7 mouse cellular contexts compared by ENCODE assay signal in the genomic region with DNA sequence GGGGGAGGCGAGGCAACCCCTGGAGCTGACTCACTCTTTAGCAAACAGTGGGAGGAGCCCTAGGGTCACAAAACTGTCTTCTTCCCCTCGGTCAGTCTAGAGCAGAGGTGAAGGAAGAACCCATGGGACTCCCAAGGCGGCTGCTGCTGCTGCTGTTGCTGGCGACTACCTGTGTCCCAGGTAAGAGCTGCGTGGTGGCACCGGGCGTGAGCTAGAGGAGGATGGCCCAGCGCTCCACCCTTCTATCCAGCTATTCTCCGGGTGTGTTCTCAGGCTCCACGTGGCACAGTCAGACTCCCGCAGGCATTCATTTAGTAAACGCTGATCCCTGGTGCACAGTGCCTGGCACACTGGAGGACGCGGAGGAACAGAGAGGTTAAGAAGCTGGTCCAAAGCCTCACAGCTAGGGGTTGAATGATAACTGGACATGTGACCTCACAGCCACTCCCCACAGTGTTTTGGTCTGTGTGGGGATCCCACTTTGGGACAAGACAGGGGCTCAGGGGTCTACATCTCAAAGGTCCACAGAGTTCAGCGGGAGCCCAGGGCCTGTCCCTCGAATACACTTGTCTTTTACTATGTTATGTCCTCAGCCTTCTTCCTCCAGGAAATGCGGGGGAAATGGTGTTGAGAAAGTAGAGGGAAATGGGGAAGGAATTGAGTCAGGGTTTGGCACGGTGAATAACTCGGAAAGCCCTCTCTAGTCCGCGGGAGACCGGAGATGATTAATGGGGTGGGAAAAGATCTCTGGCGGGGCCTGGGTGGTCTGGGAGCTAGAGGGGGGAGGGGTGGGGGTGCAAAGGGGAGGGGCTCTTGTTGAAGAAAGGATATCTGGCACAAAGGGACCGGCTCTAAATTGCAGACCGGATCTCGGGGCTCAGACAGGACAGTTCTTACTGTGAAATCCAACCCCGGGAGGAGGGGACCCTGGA. TPM values are rescaled to one million over a fixed set of nuclear protein-coding genes. Genes with fewer than 3 reads are reported as not detected.
DNase-seq lines count a peak whose midpoint lies in the region; ATAC-seq lines count a peak whose summit lies in the region.

A gene (plus strand): TSS at position 97 of the 932 bp plus-strand sequence.

- H3K4me3 ChIP-seq in embryonic facial prominence, embryonic 14.5 days (ENCODE audit: low read depth, low read length): peak within 1 kb of the TSS; percentile 33
- peak within 1 kb of the TSS; percentile 34 for H3K4me3 ChIP-seq in hindbrain, embryonic 10.5 days
- peak within 1 kb of the TSS; percentile 31 for H3K4me3 ChIP-seq in limb, embryonic 15.5 days
- H3K4me3 ChIP-seq in midbrain, embryonic 15.5 days: no peak within 1 kb of the TSS

- no peaks in the 10 kb centered on the region for H3K9me3 ChIP-seq in embryonic facial prominence, embryonic 14.5 days (ENCODE audit: control insufficient read depth, low read length)
- no peaks in the 10 kb centered on the region for H3K9me3 ChIP-seq in hindbrain, embryonic 10.5 days
- H3K9me3 ChIP-seq in limb, embryonic 15.5 days: no peaks in the 10 kb centered on the region
- no peaks in the 10 kb centered on the region for H3K9me3 ChIP-seq in midbrain, embryonic 15.5 days

- H3K9ac ChIP-seq in embryonic facial prominence, embryonic 14.5 days (ENCODE audit: low read depth, low read length): peak within 1 kb of the TSS; percentile 49
- H3K9ac ChIP-seq in limb, embryonic 15.5 days: no peak within 1 kb of the TSS
- no peak within 1 kb of the TSS for H3K9ac ChIP-seq in midbrain, embryonic 15.5 days

- DNase-seq in adrenal gland, adult 18-20 months (ENCODE audit: low spot score in 2 of 2): peak; percentile 43 to 49
- DNase-seq in embryonic facial prominence, embryonic 14.5 days (ENCODE audit: low spot score): no peak
- DNase-seq in hindbrain, embryonic 10.5 days (ENCODE audit: low spot score): peak; percentile 44
- no peak for DNase-seq in layer of hippocampus, adult 8-10 months (ENCODE audit: low spot score in 2 of 2)
- no peak for DNase-seq in ovary, postnatal 10 days (ENCODE audit: low spot score)

- H3K4me2 ChIP-seq in embryonic facial prominence, embryonic 14.5 days (ENCODE audit: low read depth, low read length): peak within 1 kb of the TSS; percentile 51
- H3K4me2 ChIP-seq in limb, embryonic 15.5 days: peak within 1 kb of the TSS; percentile 41
- H3K4me2 ChIP-seq in midbrain, embryonic 15.5 days: peak within 1 kb of the TSS; percentile 17; the same call in 1 of the 2 replicates

- ATAC-seq in embryonic facial prominence, embryonic 14.5 days (ENCODE audit: low read depth): peak; percentile 64
- peak; percentile 26; the same call in 1 of the 2 replicates for ATAC-seq in limb, embryonic 15.5 days (ENCODE audit: insufficient number of reproducible peaks, low FRiP score, low TSS enrichment, low read depth)
- 0 out of 2 replicates have a peak, but pooled peaks have one; percentile 27 for ATAC-seq in midbrain, embryonic 15.5 days (replicated peaks)

- H3K4me1 ChIP-seq in embryonic facial prominence, embryonic 14.5 days (ENCODE audit: control insufficient read depth, insufficient read depth, low read length): peaks cover 14% of the 10 kb centered on the region
- peaks cover 13% of the 10 kb centered on the region for H3K4me1 ChIP-seq in hindbrain, embryonic 10.5 days (replicated peaks)
- H3K4me1 ChIP-seq in limb, embryonic 15.5 days: peaks cover 16% of the 10 kb centered on the region
- H3K4me1 ChIP-seq in midbrain, embryonic 15.5 days: peaks cover 6% of the 10 kb centered on the region; the same call in 1 of the 2 replicates

- no peaks in the 10 kb centered on the region for H3K36me3 ChIP-seq in embryonic facial prominence, embryonic 14.5 days (ENCODE audit: control insufficient read depth, insufficient read depth, low read length)
- H3K36me3 ChIP-seq in hindbrain, embryonic 10.5 days: no peaks in the 10 kb centered on the region
- H3K36me3 ChIP-seq in limb, embryonic 15.5 days: no peaks in the 10 kb centered on the region
- H3K36me3 ChIP-seq in midbrain, embryonic 15.5 days (replicated peaks): no peaks in the 10 kb centered on the region

- 5% methylated on average over 24 of the region's 27 CpGs for WGBS in embryonic facial prominence, embryonic 14.5 days
- 10% methylated on average over 27 of the region's 27 CpGs for WGBS in hindbrain, embryonic 10.5 days
- 4% methylated on average over 26 of the region's 27 CpGs for WGBS in limb, embryonic 15.5 days
- 7% methylated on average over 27 of the region's 27 CpGs for WGBS in midbrain, embryonic 15.5 days

- no peak within 1 kb of the TSS; the same call in 1 of the 2 replicates for H3K27ac ChIP-seq in embryonic facial prominence, embryonic 14.5 days (replicated peaks; ENCODE audit: low read depth, low read length)
- peak within 1 kb of the TSS; percentile 51; the same call in 1 of the 2 replicates for H3K27ac ChIP-seq in hindbrain, embryonic 10.5 days
- H3K27ac ChIP-seq in limb, embryonic 15.5 days: no peak within 1 kb of the TSS
- no peak within 1 kb of the TSS for H3K27ac ChIP-seq in midbrain, embryonic 15.5 days

- no peaks in the 10 kb centered on the region for H3K27me3 ChIP-seq in embryonic facial prominence, embryonic 14.5 days (replicated peaks; ENCODE audit: control insufficient read depth, insufficient read depth, low read length)
- peaks cover 11% of the 10 kb centered on the region; the same call in 1 of the 2 replicates for H3K27me3 ChIP-seq in hindbrain, embryonic 10.5 days (ENCODE audit: insufficient read depth, poor library complexity, severe bottlenecking)
- H3K27me3 ChIP-seq in limb, embryonic 15.5 days: 0 out of 2 replicates have a peak, but pooled peaks cover 9% of the 10 kb centered on the region
- no peaks in the 10 kb centered on the region for H3K27me3 ChIP-seq in midbrain, embryonic 15.5 days (replicated peaks)

RNA-seq across cellular contexts. Expression of the gene that starts here (rescaled TPM):
- total RNA-seq in adrenal gland, adult 18-20 months (2021): 10 to 100 TPM in 1 of 2 experiments, 1 to 10 TPM in 1; 6.5 to 14.4 TPM
- polyA plus RNA-seq in embryonic facial prominence, embryonic 14.5 days (2014; fragmentation: Nextera tagmentation; extraction: Ambion mirVana): 8.0 and 12.2 TPM in 2 replicates
- polyA plus RNA-seq in hindbrain, embryonic 10.5 days (2016; fragmentation: Nextera tagmentation; extraction: Ambion mirVana): 0.77 and 1.9 TPM in 2 replicates
- polyA plus RNA-seq in limb, embryonic 15.5 days (2015; fragmentation: Nextera tagmentation; extraction: Ambion mirVana): 8.1 and 10.1 TPM in 2 replicates
- 1.6 and 1.9 TPM in 2 replicates for polyA plus RNA-seq in midbrain, embryonic 15.5 days (2015; fragmentation: Nextera tagmentation; extraction: Ambion mirVana)
- total RNA-seq in layer of hippocampus, adult 8-10 months (2022): 1 to 10 TPM in 3 of 4 experiments, under 1 TPM in 1; 0.87 to 8.3 (median 2.7) TPM

Comparison
In these comparisons a context has a peak if more than half of its experiments do, and no peak if none do; other contexts are left out.
1. DNase-seq: peak in adrenal gland, adult 18-20 months (2 of 2) and hindbrain, embryonic 10.5 days (single experiment); none in embryonic facial prominence, embryonic 14.5 days (single experiment), layer of hippocampus, adult 8-10 months (0 of 2) and ovary, postnatal 10 days (single experiment).
2. Peak in every context shown above with its lines, with median percentiles within 50 percentile points of each other: ATAC-seq and H3K4me2 ChIP-seq.